Mouse (Mus musculus) thymus, postnatal 36 days (tissue): ENCODE results near the gene Krtap10-4.
"Not testable (repeated sequence)": the region's sequence is repeated elsewhere in the genome, so short reads cannot be mapped to it uniquely, and the experiment has no call there.

ENCODE experiments used
- DNase-seq, 2 experiments: peaks; one replicate each; pipeline ENCODE4 v3.0.0; 2022; ENCODE audit warnings: mixed read lengths in 2 of 2

The Krtap10-4 gene

DNA sequence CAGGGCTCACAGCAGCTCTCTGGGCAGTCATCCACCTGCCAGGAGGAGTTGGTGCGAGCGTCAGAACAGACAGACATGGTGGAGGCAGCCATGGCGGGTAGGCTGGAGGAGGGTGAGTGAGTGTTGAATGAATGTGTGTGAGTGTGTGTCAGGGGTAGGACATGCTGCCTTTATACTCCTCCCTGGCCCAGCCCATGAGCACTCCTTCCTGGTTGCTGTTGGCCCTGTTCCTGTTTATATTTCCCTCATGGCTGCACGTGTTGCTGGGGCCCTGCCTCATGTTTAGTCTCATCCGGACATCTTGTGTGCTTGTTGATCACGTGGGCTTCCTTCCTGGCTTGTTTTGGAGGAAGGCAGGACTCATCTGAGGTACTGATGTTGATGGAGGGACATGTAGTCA, at the start of gene Krtap10-4:
Gene Krtap10-4, minus strand, starts transcription at position 145 of the 400 bp plus-strand sequence.
- no peak for DNase-seq

DNA sequence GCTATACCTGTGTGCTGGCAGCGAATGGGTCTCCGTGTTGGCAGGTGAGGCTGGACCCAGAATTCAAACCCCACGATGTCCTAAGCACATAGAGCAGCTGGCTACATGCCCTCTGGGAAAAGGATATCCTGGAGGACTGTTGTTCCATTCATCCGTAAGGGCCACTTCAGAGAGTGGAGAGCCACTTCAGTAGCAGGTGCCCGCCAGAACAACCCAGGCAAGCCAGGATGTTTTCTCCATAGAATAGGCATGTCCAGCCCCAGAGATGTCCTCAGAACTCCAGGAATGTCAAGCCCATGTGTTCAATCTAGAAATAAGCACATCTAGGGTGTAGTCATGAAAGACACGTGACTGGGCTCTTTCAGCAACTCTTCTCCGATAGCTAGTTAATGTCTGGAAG, 42.8 kb upstream of the Krtap10-4 start:
- DNase-seq: no peak

DNA sequence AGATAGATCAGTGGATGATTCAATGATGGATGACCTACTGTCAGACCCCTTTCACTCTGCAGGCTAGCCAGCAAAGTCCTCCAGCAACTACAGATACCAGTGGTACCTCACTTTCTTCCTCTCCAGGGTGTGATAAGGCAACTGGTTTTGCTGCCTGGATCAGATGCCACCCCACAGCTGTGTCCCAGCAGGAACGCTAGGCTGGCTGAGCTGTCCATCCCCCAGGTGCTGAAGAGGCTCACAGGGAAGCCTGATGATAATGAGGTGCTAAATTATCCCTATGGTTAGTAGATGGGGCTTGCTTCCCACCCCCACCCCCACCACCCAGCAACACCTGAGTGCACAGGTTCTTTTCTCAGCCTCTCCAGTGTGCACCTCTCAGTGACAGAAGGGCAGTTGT, 40.7 kb upstream of the Krtap10-4 start:
- no peak for DNase-seq

DNA sequence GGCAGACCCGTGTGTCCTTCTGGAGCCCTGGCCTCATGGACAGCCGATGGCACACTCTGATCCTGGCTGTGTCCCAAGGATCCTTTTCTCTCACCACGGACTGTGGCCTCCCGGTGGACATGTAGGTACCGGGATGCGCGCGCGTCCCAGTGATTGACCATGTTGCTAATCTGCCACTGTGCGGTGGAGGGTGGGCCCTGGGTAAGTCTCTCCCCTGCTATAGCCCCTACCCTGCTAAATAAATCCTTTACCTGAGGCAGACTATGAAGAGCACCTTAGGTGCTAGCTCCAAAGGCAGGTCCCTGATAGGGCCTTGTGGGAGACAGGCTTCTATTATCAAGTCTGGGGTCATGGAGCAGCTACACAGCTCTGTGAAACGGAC, 37.9 kb upstream of the Krtap10-4 start:
- no peak for DNase-seq

DNA sequence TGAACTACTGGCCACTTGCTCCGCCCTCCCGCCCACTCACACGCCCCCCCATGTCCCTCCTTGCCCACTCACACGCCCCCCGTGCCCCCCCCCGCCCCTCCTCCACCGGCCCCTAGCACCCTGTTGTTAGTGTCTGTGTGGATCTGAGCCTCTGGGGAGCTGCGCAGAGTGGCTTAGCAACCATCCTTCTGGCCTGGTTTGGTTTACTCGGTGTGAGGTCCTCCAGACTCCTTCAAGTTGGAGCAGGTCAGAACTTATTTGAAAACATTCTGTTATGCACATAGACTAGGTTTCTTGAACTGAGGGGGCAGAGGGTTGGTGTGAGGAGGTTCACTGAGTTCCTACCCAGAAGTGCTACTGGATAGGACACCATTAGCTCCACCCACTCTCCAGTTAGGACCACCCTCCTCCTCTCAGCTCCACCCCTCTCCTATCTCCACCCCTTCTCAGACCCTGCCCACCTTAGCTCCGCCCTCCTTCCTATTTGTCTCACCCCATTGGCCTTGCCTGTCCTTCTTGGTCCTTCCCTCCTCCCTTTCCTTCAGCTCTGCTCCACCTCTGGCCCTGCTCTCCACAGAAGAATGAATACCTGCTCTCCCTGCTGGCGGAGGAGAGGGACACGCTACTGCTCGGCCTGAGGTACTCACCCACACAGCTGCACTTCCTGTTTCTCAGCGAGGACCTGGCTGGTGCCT, 37.3 kb upstream of the Krtap10-4 start:
- DNase-seq: peak; percentile 53 to 60

DNA sequence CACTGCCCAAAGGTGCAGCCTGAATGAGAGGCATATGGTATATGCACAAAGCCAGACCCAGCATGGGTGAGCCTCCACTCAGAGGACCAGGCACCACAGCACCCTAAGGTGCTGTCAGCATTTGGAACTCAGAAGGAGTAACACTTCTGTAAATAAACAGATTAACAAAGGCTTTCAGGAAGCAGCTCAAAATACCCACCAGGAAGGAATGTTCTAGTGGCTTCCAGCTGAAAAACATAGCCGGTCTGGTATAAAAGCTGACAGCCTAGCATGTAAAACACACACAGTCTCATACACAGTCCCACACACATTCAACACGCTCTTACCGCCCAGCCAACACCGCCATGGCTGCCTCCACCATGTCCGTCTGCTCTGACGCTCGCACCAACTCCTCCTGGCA, 34.8 kb upstream of the Krtap10-4 start, which contains the start of gene Gm3285:
Gene Gm3285, plus strand, starts transcription at position 301 of the 400 bp plus-strand sequence.
- DNase-seq: no peak

DNA sequence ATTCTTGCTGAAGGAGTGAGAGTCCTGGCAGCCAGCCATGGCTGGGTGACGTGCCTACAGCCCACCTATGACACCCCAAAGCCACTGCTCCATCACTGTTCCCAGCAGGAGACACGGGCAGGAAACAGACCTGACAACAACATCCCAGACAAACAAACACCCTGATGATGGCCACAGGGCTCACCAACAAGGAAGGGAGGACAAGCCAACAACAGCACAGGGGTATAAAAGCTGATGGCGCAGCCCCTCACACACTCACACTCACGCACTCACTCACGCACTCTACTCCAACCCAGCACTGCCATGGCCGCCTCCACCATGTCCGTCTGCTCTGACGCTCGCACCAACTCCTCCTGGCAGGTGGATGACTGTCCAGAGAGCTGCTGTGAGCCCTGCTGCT, 25.7 kb upstream of the Krtap10-4 start, which contains the start of gene Gm10318:
Gene Gm10318, plus strand, starts transcription at position 301 of the 400 bp plus-strand sequence.
- DNase-seq: no peak

DNA sequence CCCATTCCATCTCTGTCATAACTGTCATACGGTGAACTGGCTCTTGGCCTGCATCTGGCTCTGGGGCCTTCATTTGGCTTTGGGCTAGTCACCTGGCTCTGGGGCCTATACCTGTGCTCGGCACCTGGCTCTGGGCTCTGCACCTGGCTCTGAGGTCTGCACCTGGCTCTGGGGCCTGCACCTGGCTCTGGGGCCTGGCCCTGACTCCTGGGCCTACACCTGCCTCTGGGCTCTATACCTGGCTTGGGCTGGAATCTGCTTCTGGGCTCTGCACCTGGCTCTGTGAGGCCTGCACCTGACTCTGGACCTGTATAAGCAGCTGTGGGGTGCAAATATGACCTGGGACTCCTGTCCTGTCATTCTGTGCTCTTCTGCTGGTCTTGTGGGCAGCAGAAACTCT, 20.6 kb upstream of the Krtap10-4 start:
- DNase-seq: no peak

DNA sequence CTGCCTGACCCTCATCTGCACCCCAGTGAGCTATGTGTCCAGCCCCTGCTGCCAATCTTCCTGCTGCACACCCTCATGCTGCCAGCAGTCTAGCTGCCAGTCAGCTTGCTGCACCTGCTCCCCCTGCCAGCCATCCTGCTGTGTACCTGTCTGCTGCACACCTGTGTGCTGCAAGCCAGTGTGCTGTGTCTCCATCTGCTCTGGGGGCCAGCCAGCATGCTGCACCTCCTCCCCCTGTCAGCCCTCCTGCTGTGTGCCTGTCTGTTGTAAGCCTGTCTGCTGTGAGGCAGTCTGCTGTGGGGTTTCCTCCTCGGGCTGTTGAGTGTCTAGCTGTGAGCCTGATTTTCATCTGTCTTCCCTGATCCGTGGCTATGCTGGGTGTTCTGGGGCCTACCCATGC, 20.1 kb upstream of the Krtap10-4 start:
- DNase-seq: no peak

DNA sequence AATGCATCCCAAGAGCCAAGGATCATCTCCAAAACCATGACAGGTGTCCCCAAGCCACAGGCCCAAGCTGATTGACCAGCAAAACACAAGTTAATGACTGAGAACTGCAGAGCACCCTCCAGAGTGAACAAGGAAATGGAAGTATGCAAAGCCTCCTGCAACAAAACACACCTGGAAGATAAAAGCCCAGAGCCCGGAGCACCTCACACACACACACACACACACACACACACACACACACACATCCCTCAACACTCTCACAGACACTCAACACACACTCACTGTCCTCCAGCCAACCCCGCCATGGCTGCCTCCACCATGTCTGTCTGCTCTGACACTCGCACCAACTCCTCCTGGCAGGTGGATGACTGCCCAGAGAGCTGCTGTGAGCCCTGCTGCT, 19.6 kb upstream of the Krtap10-4 start, which contains the start of gene Gm36176:
Gene Gm36176, plus strand, starts transcription at position 301 of the 400 bp plus-strand sequence.
- DNase-seq: no peak

DNA sequence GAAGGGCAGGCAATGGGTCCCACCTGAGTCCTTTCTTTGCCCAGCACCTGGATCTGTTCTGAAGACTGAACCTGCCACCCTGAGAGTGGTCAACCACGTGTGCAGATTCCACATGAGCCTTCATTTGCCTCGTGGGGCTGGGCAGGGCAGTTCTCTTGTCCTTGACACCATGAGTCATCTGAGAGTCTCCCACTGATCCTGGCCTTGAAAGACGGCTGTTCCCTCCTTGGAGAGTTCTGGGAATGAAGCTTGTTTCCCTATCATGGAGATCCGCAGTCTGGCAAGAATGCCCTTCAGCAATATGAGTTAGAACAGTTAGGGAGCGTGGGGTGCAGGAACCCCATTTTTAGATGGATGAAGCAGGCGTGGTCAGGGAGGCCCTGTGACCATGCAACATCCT, 12.1 kb upstream of the Krtap10-4 start:
- no peak for DNase-seq

DNA sequence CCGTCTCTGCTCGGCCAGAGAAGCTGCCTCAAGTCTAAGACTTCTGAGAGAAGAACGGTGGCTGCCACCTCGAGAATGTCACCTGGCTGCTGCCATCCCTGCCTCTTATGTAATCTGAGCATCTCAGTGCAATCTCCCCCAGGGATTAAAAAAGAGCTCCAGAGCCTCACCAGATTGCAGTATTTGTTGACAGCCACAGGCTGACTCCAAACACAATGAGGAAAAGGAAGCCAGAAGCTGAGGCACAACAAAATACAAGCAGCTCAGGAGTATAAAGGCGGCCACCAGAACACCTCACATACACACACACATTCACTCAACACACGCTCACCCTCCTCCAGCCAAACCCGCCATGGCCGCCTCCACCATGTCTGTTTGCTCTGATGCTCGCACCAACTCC, 8.8 kb upstream of the Krtap10-4 start, which contains the start of gene Krtap10-10:
Gene Krtap10-10, plus strand, starts transcription at position 301 of the 400 bp plus-strand sequence.
- DNase-seq: no peak

DNA sequence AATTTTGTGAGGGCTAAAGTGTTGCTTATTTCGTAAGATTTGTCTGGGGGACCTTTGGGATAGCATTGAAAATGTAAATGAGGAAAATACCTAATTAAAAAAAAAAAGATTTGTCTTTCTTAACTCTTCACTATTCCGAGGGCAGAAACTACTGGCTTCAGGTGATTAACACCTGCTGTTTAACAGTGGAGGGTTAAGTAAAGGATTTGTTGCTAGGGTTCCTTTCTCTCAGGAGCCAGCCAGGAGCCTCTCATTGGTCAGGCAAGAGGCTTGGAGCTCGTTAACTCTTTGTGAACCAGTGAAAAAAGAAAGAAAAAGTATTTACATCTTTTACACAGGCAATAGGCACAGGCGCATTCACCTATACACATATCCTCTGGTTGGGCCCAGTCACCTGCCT, 7.7 kb downstream of the Krtap10-4 start:
- no peak for DNase-seq

DNA sequence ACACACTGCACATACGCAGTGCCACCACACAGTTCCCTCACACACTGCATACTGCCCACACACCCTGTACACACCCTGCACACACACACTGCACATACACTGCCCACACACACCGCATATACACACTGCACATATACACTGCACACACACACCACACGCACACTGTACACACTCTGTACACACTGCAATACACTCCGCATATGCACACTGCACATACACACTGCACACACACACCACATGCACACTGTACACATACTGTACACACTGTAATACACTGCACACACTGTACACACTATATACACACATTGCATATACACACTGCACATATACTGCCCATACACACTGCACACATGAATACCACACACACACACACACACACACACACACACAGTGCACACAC, 8.4 kb downstream of the Krtap10-4 start:
- DNase-seq: no peak

DNA sequence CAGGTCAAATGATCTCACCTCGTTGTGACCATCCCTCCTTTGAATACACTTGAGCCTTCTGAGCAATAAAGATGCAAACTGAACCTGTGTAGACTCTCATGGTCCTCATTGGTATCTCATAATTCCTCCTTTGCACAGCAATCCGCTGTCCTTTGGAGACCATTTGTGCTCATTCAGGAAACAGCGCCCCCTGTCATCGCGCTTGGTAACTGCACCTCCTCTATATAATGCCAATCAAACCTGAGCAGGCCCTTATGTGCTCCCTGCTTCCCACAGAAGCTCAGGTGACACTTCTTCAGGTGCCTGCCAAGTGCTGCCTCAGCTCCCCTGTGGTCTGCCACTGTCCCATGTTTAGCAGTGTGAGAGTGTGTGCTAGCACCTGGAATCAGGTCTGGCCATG, 11.4 kb downstream of the Krtap10-4 start:
- peak; percentile 26 to 38 for DNase-seq

DNA sequence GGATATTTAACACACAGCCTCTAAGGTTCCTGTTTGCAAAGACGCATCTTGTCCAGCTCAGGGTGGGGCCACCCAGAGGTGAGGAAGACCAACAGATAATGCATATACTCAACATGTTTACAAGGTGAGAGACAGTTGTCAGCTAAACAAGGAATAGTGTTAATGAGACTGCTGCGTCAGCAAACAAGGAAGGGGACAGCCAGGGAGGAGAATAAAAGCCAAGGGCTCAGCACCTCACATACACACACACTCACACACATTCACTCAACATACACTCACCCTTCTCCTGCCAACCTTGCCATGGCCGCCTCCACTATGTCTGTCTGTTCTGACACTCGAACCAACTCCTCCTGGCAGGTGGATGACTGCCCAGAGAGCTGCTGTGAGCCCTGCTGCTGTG, 12.5 kb downstream of the Krtap10-4 start, which contains the start of gene Gm2696:
Gene Gm2696, plus strand, starts transcription at position 301 of the 400 bp plus-strand sequence.
- no peak for DNase-seq

DNA sequence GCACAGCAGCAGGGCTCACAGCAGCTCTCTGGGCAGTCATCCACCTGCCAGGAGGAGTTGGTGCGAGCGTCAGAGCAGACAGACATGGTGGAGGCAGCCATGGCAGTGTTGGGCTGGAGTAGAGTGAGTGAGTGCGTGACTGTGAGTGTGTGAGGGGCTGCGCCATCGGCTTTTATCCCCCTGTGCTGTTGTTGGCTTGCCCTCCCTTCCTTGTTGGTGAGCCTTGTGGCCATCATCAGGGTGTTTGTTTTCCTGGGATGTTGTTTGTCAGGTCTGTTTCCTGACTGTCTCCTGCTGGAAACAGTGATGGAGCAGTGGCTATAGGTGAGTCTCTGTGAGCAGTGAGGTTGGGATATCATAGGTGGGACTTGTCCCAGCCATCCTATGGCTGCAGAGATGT, 15.2 kb downstream of the Krtap10-4 start, which contains the start of gene Gm9507:
Gene Gm9507, minus strand, starts transcription at position 101 of the 400 bp plus-strand sequence.
- no peak for DNase-seq

DNA sequence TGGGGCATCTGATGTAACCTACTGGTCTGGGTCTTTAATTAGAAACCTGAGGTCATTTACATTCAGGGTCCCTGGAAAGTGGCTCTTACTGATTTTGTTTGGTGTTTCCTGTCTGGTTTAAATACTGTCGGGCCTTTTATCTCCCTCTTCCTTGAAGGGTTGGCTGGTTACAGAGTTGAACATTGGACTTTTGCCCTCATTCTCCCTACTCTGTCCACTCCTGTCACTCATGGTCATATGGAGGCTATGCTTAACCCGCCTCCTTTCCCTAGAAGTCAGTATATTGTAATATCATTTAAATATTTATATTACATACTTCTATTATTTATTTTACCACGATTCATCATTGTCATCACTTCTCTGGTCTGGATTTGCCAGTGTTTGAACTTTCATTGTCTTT, 22.8 kb downstream of the Krtap10-4 start:
- DNase-seq: no peak

DNA sequence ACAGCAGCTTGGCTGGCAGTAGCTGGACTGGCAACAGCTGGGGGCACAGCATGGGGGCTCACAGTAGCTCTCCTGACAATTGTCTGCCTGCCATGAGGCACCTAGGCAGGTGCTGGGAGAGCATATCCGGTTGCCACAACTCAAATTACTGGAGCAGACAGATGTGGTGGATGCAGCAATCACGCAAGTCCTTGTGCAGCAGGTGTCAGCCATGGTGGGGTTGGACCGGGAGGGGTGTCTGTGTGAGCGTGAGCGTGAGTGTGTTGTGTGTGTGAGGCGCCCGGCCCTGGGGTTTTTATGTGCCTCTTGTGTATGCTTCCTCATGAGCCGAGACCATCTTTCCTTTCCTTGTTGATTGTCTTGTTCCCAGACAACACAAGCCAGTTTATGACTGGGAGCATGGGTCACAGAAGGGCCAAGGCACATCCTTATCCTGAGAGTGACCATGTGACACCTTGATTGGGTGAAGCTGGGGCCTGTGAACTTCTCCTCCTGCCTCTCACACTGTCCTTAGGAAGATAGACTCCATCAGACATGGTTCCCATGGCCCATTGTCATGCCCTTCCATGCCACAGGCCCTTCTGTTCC, 27.9 kb downstream of the Krtap10-4 start, which contains the start of gene Gm19668:
Gene Gm19668, minus strand, starts transcription at position 213 of the 588 bp plus-strand sequence.
- DNase-seq: no peak

DNA sequence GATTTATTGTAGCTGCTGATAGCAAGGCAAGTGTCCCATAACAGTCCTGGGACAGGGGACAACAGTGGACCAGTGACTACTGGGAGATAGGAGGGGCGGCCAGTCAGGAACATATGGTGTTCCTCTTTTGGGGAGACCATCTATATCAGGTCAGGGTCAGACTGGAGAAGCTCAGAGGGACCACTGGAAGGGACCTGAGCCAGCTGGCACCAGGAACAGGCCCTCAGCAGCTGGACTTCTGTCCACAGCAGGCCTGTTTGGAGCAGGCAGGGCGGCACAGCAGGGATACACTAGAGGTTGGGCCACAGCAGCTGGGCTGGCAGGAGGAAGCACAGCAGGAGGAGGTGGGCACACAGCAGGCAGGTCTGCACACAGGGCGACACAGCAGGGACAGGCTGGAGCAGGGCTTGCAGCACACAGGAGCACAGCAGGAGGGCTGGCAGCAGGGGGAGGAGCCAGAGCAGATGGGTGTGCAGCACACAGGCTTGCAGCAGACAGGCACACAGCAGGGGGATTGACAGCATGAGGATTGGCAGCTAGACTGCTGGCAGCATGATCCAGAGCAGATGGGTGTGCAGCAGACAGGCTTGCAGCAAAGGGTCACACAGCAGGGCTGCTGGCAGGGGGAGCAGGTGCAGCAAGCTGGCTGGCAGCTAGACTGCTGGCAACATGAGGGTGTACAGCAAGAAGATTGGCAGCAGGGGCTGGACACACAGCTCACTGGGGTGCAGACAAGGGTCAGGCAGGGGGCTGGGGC, 28.6 kb downstream of the Krtap10-4 start:
- not testable (repeated sequence) for DNase-seq

DNA sequence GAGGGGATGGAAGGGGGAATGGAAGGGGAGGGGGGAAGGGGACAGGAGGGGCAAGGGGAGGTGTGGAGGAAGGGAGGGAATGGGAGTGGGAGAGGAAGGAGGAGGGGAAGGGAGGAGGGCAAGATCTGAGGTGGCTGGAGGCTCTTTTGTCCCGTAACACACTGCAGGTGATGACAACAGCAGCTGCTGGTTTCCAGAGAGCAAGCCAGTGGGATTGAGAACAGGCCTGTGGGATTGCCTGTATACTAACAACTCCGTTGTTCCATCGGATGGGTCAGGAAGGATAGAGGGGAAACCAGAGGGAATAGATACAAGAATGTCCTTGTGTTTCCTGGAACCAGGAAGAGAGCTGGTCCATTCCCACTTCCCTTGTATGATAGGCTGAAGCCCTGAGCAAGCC, 29.2 kb downstream of the Krtap10-4 start:
- DNase-seq: no peak

DNA sequence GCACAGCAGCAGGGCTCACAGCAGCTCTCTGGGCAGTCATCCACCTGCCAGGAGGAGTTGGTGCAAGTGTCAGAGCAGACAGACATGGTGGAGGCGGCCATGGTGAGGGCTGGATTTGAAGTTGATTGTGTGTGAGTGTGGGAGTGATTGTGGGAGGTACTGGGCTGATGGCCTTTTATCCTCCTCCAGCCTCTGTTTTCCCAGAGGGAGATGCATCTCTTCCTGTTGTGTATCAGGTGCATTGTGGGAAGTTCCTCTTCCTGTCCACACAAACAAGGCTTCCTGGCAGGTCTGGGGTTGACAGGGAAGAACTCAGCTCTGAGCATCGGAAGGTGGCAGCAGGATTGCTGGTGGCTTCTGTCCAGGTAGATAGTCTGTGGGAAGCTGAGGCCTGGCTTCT, 31.9 kb downstream of the Krtap10-4 start, which contains the start of gene Gm9639:
Gene Gm9639, minus strand, starts transcription at position 101 of the 400 bp plus-strand sequence.
- no peak for DNase-seq

DNA sequence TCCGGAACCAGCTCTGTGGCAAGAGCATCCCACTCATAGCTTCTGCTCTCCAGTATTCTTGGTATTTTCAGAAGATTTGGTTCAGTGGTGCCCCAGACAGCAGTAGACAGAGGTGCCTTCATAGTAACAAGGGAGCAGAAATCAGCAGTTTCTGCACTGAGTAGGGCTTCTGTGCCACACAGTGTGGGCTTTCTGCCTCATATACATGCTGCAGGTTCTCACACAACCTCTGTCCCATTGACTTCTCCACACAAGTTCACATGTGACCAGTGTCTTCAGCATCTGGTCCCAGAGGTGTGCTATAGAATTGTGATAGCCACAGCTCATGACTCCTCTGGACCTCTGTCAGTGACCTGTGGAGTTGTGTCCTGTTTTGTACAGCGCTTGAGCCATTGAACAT, 38.3 kb downstream of the Krtap10-4 start:
- DNase-seq: no peak
